ENCODE assay signal across 25 mouse cellular contexts in genomic region chr17:49412974-49413373, GRCm38 (mm10). TPM values are rescaled to one million over a fixed set of nuclear protein-coding genes. Genes with fewer than 3 reads are reported as not detected.
DNase-seq lines count a peak whose midpoint lies in the region; ATAC-seq lines count a peak whose summit lies in the region.
"Had no signal": no experiment of that assay in that cellular context is flagged by ENCODE, and none has a peak within 500 bp of the region (broad histone marks: within the 10 kb centered on the region; RNA-seq: fewer than 3 reads in every experiment).

No protein-coding gene starts in this region.

- no peaks in the 10 kb centered on the region for H3K36me3 ChIP-seq in forebrain, embryonic 16.5 days (ENCODE audit: control insufficient read depth, insufficient read depth)
- H3K36me3 ChIP-seq in forebrain, embryonic 11.5 days (ENCODE audit: control insufficient read depth, insufficient read depth, low read length), result no peaks in the 10 kb centered on the region
- H3K36me3 ChIP-seq: embryonic facial prominence, embryonic 12.5 days; embryonic facial prominence, embryonic 15.5 days; heart, embryonic 10.5 days; heart, embryonic 13.5 days; hindbrain, embryonic 10.5 days; hindbrain, embryonic 13.5 days had no signal

- DNase-seq in 416B (ENCODE audit: low read depth), result peak; percentile 82
- no peak for DNase-seq in forebrain, embryonic 11.5 days (ENCODE audit: low spot score)
- DNase-seq in kidney, adult 9 months, result no peak
- DNase-seq in right cerebral cortex, adult 18-20 months, result no peak
- DNase-seq: adrenal gland, postnatal 10 days; adrenal gland, postnatal 36 days; cerebellum, adult 18-20 months; cerebellum, adult 9-10 months; gastrocnemius, adult 2 months; gastrocnemius, postnatal 14 days; heart, adult 2 months; heart, postnatal 14 days had no signal

- no peaks in the 10 kb centered on the region for H3K27me3 ChIP-seq in forebrain, embryonic 16.5 days (replicated peaks; ENCODE audit: control insufficient read depth, insufficient read depth, low read length)
- no peaks in the 10 kb centered on the region for H3K27me3 ChIP-seq in forebrain, embryonic 11.5 days (ENCODE audit: control insufficient read depth, insufficient read depth, low read length)
- H3K27me3 ChIP-seq: embryonic facial prominence, embryonic 12.5 days; embryonic facial prominence, embryonic 15.5 days; forebrain, embryonic 13.5 days; heart, embryonic 13.5 days; hindbrain, embryonic 13.5 days had no signal

- H3K27ac ChIP-seq in forebrain, embryonic 16.5 days (ENCODE audit: low read length), result no peak overlapping the region
- no peak overlapping the region for H3K27ac ChIP-seq in forebrain, embryonic 11.5 days (ENCODE audit: low read depth, low read length)
- H3K27ac ChIP-seq: embryonic facial prominence, embryonic 12.5 days; embryonic facial prominence, embryonic 15.5 days; forebrain, embryonic 13.5 days; gastrocnemius, adult 2 months; heart, adult 2 months; heart, embryonic 10.5 days; heart, embryonic 13.5 days; hindbrain, embryonic 10.5 days; hindbrain, embryonic 13.5 days had no signal

- H3K9ac ChIP-seq in forebrain, embryonic 16.5 days (replicated peaks; ENCODE audit: low read depth, low read length), result no peak overlapping the region
- no peak overlapping the region for H3K9ac ChIP-seq in forebrain, embryonic 11.5 days (ENCODE audit: low read length)
- H3K9ac ChIP-seq: embryonic facial prominence, embryonic 12.5 days; embryonic facial prominence, embryonic 15.5 days; forebrain, embryonic 13.5 days; forebrain, postnatal 0 days; heart, embryonic 13.5 days; hindbrain, embryonic 13.5 days had no signal

- ATAC-seq in activated CD4-positive, CD25-positive, alpha-beta regulatory T cell, adult 4 months, result peak; percentile 19
- ATAC-seq in hematopoietic stem cell, adult 5-6 weeks (replicated peaks in 1 of 2; ENCODE audit: insufficient read depth in 1 of 2, low FRiP score in 2 of 2, low TSS enrichment in 1 of 2, low read depth in 1 of 2, poor library complexity in 2 of 2, severe bottlenecking in 2 of 2), result peak; percentile 71 to 79
- peak; percentile 69 for ATAC-seq in monocyte, adult 5-6 weeks (replicated peaks; ENCODE audit: insufficient number of reproducible peaks, low FRiP score, low TSS enrichment, poor library complexity, severe bottlenecking)
- ATAC-seq in forebrain, embryonic 16.5 days, result no peak
- no peak for ATAC-seq in forebrain, embryonic 11.5 days (replicated peaks; ENCODE audit: low FRiP score)
- ATAC-seq: forebrain, embryonic 13.5 days; forebrain, postnatal 0 days; hindbrain, embryonic 16.5 days had no signal

- 75% methylated on average over 5 of the region's 5 CpGs for whole genome bisulfite sequencing in forebrain, embryonic 16.5 days
- WGBS in forebrain, embryonic 11.5 days, result 78% methylated on average over 5 of the region's 5 CpGs

- no peak overlapping the region for H3K4me2 ChIP-seq in forebrain, embryonic 16.5 days (ENCODE audit: low read length)
- H3K4me2 ChIP-seq in forebrain, embryonic 11.5 days (ENCODE audit: low read depth, low read length, severe bottlenecking), result no peak overlapping the region
- H3K4me2 ChIP-seq: embryonic facial prominence, embryonic 12.5 days; embryonic facial prominence, embryonic 15.5 days; forebrain, embryonic 13.5 days; heart, embryonic 13.5 days; hindbrain, embryonic 13.5 days had no signal

- no peaks in the 10 kb centered on the region for H3K9me3 ChIP-seq in forebrain, embryonic 16.5 days (ENCODE audit: control insufficient read depth, low read length)
- H3K9me3 ChIP-seq in forebrain, embryonic 11.5 days (ENCODE audit: control insufficient read depth, low read length), result no peaks in the 10 kb centered on the region
- H3K9me3 ChIP-seq: embryonic facial prominence, embryonic 12.5 days; embryonic facial prominence, embryonic 15.5 days; forebrain, embryonic 13.5 days; heart, embryonic 10.5 days; heart, embryonic 13.5 days; hindbrain, embryonic 10.5 days; hindbrain, embryonic 13.5 days had no signal

- H3K4me1 ChIP-seq in forebrain, embryonic 16.5 days (replicated peaks; ENCODE audit: control insufficient read depth, insufficient read depth, low read length), result no peaks in the 10 kb centered on the region
- no peaks in the 10 kb centered on the region for H3K4me1 ChIP-seq in forebrain, embryonic 11.5 days (replicated peaks; ENCODE audit: control insufficient read depth, insufficient read depth, low read length)
- H3K4me1 ChIP-seq: embryonic facial prominence, embryonic 12.5 days; embryonic facial prominence, embryonic 15.5 days; forebrain, embryonic 13.5 days; heart, embryonic 10.5 days; heart, embryonic 13.5 days; hindbrain, embryonic 10.5 days; hindbrain, embryonic 13.5 days had no signal

- H3K4me3 ChIP-seq in forebrain, embryonic 16.5 days (replicated peaks; ENCODE audit: low read length), result no peak overlapping the region
- no peak overlapping the region for H3K4me3 ChIP-seq in forebrain, embryonic 11.5 days (ENCODE audit: low read depth, low read length)
- H3K4me3 ChIP-seq: embryonic facial prominence, embryonic 12.5 days; embryonic facial prominence, embryonic 15.5 days; forebrain, embryonic 13.5 days; gastrocnemius, adult 2 months; heart, adult 2 months; heart, embryonic 10.5 days; heart, embryonic 13.5 days; hindbrain, embryonic 10.5 days; hindbrain, embryonic 13.5 days had no signal

RNA-seq across cellular contexts. Expression of gene Mocs1, which starts 15.2 kb away (rescaled TPM):
- 10 to 100 TPM in 1 of 2 experiments, 1 to 10 TPM in 1; 7.6 to 10.0 TPM for polyA plus RNA-seq in activated CD4-positive, CD25-positive, alpha-beta regulatory T cell, adult 4 months (2017; shearing (Covaris generic))
- 13.6 and 16.8 TPM in 2 replicates for total RNA-seq in hematopoietic stem cell, adult 5-6 weeks (2017)
- total RNA-seq in monocyte, adult 5-6 weeks (2017), result 15.6 to 19.8 TPM (median 19.3 TPM) in 3 replicates
- 2.8 and 5.1 TPM in 2 replicates for polyA plus RNA-seq in forebrain, embryonic 16.5 days (2015; fragmentation: Nextera tagmentation; extraction: Ambion mirVana)
- polyA plus RNA-seq in forebrain, embryonic 11.5 days (2014; fragmentation: Nextera tagmentation; extraction: Ambion mirVana), result 5.6 and 7.4 TPM in 2 replicates

Comparison
In these comparisons a context has a peak if more than half of its experiments do, and no peak if none do; other contexts are left out.
1. ATAC-seq: peak in activated CD4-positive, CD25-positive, alpha-beta regulatory T cell, adult 4 months (single experiment), hematopoietic stem cell, adult 5-6 weeks (2 of 2) and monocyte, adult 5-6 weeks (single experiment); none in forebrain, embryonic 16.5 days (single experiment) and forebrain, embryonic 11.5 days (single experiment).